Mouse (Mus musculus) gastrocnemius, postnatal 36 days (tissue): Measurements from ENCODE around the gene 5430427O19Rik. TPM values are rescaled to one million over a fixed set of nuclear protein-coding genes. Genes with fewer than 3 reads are reported as not detected.

Experiments used
- DNase-seq, 2 experiments: peaks; one replicate each; pipeline ENCODE4 v3.0.0; 2022
- intact Hi-C: fragments of 180-260 bp; cut with DNase I; formaldehyde crosslinking; loops from one replicate; pipeline ENCODE4 v1.15.1; 2025
- long read RNA-seq, 2 experiments: library from polyadenylated mRNA; stranded (forward); transcript quantifications; one replicate each; pipeline ENCODE4 v2.0.0; 2021
- total RNA-seq, 2 experiments: library from RNA; stranded (reverse); gene quantifications; 2 replicates each; pipeline ENCODE4 v1.2.3; 2021

Gene 5430427O19Rik
- total RNA-seq: under 1 TPM in 1 of 2 experiments, not detected in 1; 0.07 TPM
- long read RNA-seq, experiment 1: 0 reads
- long read RNA-seq, experiment 2: 0 reads

- intact Hi-C loops: no loop called here
- no peak for DNase-seq
These were observed at the start of gene 5430427O19Rik for GRCm38 (mm10) chrX:85869914-85870483. Gene 5430427O19Rik (plus strand): TSS chrX:85870354.

GRCm38 (mm10) chrX:85827719-85828453 is 42.3 kb upstream of the 5430427O19Rik start:
- intact Hi-C loops: loop anchor here (10.0 kb wide), 1 partner anchor 57 kb away; no protein-coding TSS in a partner anchor
- no peak for DNase-seq

GRCm38 (mm10) chrX:85829000-85829399 is 41.2 kb upstream of the 5430427O19Rik start:
- intact Hi-C loops: loop anchor here (10.0 kb wide), 1 partner anchor 56 kb away; no protein-coding TSS in a partner anchor
- no peak for DNase-seq

- intact Hi-C loops: no loop called here
- no peak for DNase-seq
These were observed 31.0 kb upstream of the 5430427O19Rik start for GRCm38 (mm10) chrX:85839174-85839573.

GRCm38 (mm10) chrX:85855938-85856337 is 14.2 kb upstream of the 5430427O19Rik start:
- intact Hi-C loops: no loop called here
- DNase-seq: no peak

- DNase-seq: no peak
- intact Hi-C loops: no loop called here
These were observed 13.0 kb upstream of the 5430427O19Rik start for GRCm38 (mm10) chrX:85857169-85857568.

GRCm38 (mm10) chrX:85868079-85868478 is 2.1 kb upstream of the 5430427O19Rik start:
- no peak for DNase-seq
- intact Hi-C loops: no loop called here

GRCm38 (mm10) chrX:85871371-85872056 is 1.4 kb downstream of the 5430427O19Rik start:
- intact Hi-C loops: no loop called here

GRCm38 (mm10) chrX:85874367-85874766 is 4.2 kb downstream of the 5430427O19Rik start:
- intact Hi-C loops: no loop called here
- no peak for DNase-seq

More at GRCm38 (mm10) chrX:85871371-85872056, 1.4 kb downstream of the 5430427O19Rik start:
- no peak for DNase-seq

GRCm38 (mm10) chrX:85875951-85876350 is 5.8 kb downstream of the 5430427O19Rik start:
- intact Hi-C loops: loop anchor here (5.0 kb wide), 1 partner anchor 199 kb away; no protein-coding TSS in a partner anchor

GRCm38 (mm10) chrX:85877747-85878146 is 7.6 kb downstream of the 5430427O19Rik start:
- DNase-seq: no peak
- intact Hi-C loops: loop anchor here (5.0 kb wide), 1 partner anchor 200 kb away; no protein-coding TSS in a partner anchor

More at GRCm38 (mm10) chrX:85875951-85876350, 5.8 kb downstream of the 5430427O19Rik start:
- no peak for DNase-seq

- no peak for DNase-seq
- intact Hi-C loops: loop anchor here (5.0 kb wide), 1 partner anchor 201 kb away; no protein-coding TSS in a partner anchor
These were observed 8.1 kb downstream of the 5430427O19Rik start for GRCm38 (mm10) chrX:85878293-85878692.

GRCm38 (mm10) chrX:85879198-85879977 is 9.2 kb downstream of the 5430427O19Rik start:
- no peak for DNase-seq
- intact Hi-C loops: loop anchor here (5.0 kb wide), 1 partner anchor 202 kb away; no protein-coding TSS in a partner anchor

GRCm38 (mm10) chrX:85886651-85887050 is 16.5 kb downstream of the 5430427O19Rik start:
- intact Hi-C loops: loop anchor here (10.0 kb wide), 1 partner anchor 62 kb away; no protein-coding TSS in a partner anchor
- DNase-seq: no peak

- intact Hi-C loops: no loop called here
- DNase-seq: no peak
These were observed 31.0 kb downstream of the 5430427O19Rik start for GRCm38 (mm10) chrX:85901195-85901594.

- DNase-seq: no peak
- intact Hi-C loops: loop anchor here (5.0 kb wide), 1 partner anchor 242 kb away; no protein-coding TSS in a partner anchor
These were observed 48.9 kb downstream of the 5430427O19Rik start for GRCm38 (mm10) chrX:85919034-85919433.

GRCm38 (mm10) chrX:85932991-85933390 is 62.8 kb downstream of the 5430427O19Rik start:
- no peak for DNase-seq
- intact Hi-C loops: no loop called here
